Mouse (Mus musculus) large intestine, adult 2 months (tissue): ENCODE results near the gene Acot10. TPM values are rescaled to one million over a fixed set of nuclear protein-coding genes. Genes with fewer than 3 reads are reported as not detected.
"Not testable (repeated sequence)": the region's sequence is repeated elsewhere in the genome, so short reads cannot be mapped to it uniquely, and the experiment has no call there.

Experiments
- DNase-seq: peaks from one replicate; pipeline ENCODE4 v3.0.0-alpha.2; 2012; ENCODE audit warnings: low read depth, low spot score
- WGBS: fragments of 180-500 bp; shearing (Covaris S2); methylation state at CpG from one replicate; pipeline ENCODE4 v1.1.7; 2018; 5-methylcytosine and 5-hydroxymethylcytosine counted together
- polyA plus RNA-seq: library from polyadenylated mRNA; depleted of rRNA; stranded (reverse); fragments of >200 nt; gene quantifications from 2 replicates; pipeline ENCODE4 v1.2.3, GENCODE M21; 2012; rRNA removed

Gene Acot10
- polyA plus RNA-seq = not detected in 2 replicates

DNA sequence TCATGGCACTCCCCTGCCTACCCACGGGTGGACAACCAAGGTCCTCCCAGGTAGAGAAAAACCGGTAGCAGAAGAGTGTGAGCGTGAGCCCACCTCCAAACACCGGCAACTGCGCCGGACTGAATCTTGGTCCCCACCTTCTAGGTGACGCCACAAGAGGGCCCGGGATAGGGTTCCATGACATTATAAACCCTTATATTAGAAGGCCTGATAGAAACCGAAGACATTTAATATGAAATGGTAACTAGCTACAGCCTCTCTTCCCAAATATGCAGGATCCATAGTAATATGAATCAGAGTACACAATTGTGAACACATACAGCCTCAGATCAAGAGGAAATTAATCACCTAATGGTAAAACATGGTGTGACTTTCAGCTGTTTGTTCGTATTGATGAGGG lies at the start of gene Acot10:
Acot10 (minus strand) TSS at position 101 of the 400 bp plus-strand sequence.
- WGBS = 90% methylated on average over 10 of the region's 10 CpGs
- DNase-seq = no peak

DNA sequence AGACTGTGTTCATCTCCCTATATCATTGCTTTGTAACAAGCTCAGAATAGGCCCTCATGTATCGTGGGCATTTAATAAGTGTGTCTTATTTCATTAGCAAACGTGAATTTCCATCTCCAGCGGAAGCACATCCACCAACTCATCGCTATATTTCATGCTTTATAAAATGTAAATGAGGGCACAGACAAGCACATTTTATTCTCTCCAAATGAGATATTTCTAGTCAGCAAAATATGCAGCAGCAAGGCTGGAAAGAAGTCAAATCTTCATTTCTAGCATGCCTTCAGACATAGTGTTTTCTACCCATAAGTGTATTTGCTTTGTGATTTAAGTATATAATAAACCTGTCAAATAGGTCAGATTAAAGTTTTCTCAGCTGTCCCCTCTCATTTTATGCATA lies 45.3 kb upstream of the Acot10 start:
- DNase-seq = no peak
- 79% methylated on average over 4 of the region's 4 CpGs for WGBS

DNA sequence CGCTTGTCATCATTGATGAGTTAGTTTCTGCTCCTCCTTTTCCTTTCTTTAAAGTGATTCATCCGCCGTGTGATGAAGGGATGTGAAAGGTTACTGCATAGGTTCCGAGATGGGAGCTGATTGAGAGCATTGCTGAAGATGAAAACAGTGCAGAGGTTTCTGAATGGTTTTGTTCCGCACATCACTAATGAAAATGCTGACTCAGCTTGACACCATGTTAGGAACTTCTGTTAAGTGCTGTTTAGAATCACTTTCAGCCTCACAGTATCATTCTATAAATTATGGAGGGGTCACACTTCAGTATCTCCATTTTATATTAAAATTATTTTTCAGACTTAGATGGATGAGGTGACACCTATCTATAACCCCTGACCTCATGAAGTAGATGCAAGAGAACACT lies 29.7 kb upstream of the Acot10 start:
- 81% methylated on average over 5 of the region's 5 CpGs for WGBS
- no peak for DNase-seq

DNA sequence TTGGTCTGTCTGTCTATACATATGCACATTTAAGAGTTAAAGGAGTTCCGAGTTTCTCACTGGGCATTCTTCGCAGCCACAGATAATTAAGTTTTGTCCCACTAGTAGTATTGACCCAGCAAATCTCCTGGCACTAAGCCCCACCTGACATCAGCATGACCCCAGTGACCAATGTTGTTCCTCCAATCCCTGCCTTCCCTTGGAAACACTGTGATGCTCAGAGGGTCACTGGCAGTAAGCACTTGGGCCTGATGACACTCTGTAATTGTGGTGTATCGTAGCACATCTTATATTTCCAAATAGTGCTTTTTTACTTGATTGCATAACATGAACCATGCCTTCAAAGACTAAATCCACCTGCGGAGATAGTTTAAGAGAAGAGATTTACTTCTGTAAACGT lies 17.6 kb upstream of the Acot10 start:
- 81% methylated on average over 5 of the region's 5 CpGs for whole genome bisulfite sequencing
- no peak for DNase-seq

DNA sequence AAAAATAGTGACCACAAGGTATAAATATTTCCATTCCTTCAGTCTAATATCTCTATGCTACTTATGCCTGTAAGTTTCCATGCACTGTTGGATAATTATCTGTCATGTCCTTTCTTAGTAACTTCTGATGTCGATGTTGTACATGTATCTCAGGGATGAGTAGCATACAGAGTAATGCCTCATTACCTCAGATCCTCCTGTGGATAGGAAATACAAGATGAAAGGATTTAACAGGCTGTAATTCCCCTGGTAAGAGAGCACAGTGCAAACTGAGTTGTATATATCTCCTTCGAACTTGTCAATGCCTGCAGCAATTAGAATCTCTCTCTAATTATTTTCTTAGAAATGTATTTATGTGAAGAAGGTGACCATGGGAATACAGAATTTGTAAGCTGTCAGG lies 16.2 kb upstream of the Acot10 start:
- DNase-seq = no peak
- WGBS = 79% methylated on average over 2 of the region's 2 CpGs

DNA sequence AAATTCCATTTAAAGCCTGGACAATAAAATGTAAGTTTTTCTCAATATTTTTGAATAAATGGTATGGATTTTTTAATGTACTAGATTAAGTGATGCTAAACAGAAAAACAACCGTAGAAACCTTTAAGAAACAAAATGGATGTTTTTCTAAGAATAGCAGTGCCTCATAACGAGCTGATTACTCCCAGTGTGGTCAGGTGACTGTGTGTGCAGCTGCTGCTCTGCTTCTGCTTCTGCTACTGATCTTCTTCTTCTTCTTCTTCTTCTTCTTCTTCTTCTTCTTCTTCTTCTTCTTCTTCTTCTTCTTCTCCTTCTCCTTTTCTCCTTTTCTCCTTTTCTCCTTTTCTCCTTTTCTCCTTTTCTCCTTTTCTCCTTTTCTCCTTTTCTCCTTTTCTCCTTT lies 3.0 kb upstream of the Acot10 start:
- not testable (repeated sequence) for DNase-seq
- WGBS = 56% methylated on average over 2 of the region's 2 CpGs

DNA sequence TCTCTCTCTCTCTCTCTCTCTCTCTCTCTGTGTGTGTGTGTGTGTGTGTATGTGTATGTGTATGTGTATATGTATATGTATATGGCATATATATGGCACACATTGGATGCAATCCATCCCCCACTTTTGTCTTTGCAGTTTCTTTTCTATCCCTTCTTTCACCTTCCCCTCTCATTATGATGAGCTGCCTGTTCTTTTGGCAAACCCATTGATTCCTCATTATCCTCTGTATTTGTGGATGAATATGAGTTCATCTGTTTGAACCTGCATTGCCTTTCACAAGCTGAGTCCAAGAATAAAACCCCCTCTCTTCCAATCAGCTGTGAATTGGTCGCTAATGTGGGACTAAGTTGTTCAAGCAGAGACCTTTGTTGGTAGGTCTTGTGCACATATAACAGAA lies 1.4 kb upstream of the Acot10 start:
- 56% methylated on average over 1 of the region's 1 CpGs for WGBS

DNA sequence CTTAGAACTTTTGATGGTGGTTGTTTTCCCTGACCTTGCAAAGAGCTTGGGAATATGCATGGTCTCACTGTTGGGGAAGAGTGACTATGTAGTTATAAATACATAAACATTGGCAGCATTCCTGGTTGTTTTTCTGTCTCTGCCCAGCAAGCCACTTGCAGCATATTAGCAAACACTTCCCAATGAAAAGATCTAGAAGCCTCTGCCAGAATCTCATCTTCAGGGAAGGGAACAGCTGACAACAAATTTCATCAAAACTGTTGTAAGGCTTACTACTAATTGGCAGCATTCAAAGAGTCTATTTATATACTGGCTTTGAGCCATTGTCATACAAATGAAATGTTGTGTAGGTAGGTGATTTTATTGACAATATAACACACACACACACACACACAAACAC lies 800 bp upstream of the Acot10 start:
- no peak for DNase-seq

More for the DNA sequence above, 1.4 kb upstream of the Acot10 start:
- no peak for DNase-seq

DNA sequence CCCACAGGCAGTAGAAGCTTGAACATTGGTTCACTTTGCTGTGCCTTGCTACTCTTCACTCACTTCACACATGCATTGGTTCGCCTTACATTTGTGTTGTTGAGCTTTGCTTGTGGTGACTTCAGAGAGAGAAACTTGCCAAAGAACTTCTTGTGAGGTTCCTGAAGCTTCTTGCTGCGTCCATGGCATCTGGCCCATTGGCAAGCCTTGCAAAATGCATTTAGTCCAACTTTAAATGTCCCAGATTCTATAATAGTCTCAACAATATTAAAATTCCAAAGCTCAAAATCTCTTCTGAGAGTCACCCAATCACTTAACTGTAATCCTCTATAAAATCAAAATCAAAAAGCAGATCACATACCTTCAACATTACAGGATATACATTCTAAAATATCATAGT lies 6.3 kb downstream of the Acot10 start:
- DNase-seq = no peak
- WGBS = 55% methylated on average over 2 of the region's 2 CpGs

DNA sequence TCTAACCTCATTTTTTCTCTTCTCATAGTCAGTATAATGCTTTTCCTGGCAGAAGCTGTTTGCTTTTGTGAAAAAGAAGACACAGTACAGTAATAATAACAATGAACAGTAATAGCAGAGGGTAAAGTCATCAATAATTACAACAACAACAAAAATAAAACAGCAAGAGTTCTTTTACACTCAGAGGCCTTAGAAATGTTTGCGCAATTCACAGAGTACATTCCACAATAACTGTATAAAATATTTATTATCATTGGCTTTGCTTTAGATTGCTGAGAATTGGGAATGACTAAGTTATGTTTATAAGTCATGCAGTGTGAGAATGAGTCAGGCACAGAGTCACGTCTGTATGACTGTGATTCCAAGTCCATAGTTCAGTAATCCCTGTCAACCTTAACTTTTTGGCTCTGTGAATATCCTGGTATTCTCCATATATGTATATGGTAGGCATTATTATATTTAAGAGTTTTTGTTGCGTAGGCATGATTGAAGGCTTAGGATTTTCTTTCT lies 23.6 kb downstream of the Acot10 start:
- 77% methylated on average over 3 of the region's 3 CpGs for WGBS

DNA sequence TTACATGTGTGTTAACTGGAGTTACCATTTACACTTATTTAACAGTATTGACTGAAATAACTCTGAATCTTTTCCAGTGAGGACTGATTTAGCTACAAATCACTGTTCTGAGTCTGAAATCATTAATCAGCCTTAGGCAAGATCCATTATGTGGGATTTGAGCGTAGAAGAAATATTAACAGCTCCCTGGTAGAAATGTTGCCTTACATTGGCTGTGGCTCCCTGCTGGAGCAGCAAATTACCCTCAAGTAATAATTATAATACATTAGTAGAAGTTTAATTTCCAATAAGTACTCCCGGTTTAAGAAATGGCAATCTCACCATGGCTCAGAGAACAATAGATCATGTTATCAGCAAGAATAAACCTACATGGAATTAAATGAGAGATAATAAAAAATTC lies 27.4 kb downstream of the Acot10 start:
- 82% methylated on average over 2 of the region's 2 CpGs for WGBS
- no peak for DNase-seq

More for the DNA sequence above, 23.6 kb downstream of the Acot10 start:
- DNase-seq = no peak

DNA sequence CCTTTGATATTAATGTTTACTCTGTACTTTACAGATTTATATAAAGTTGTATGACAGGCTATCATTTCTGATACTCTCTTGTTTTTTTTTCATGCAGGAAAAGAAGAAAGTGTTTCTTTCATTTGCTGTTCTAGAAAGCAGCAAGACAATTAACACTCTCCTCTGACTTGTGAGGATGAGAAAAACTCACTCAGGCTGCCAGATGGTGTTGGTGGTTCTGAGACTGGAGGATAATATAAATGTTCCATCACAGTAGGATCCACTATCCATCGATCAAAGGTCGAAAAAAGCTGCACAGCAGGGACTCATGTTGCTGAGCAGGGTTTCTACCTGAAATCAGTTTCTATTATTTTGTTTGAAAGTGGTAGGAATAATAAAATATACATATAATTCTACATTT lies 32.0 kb downstream of the Acot10 start:
- DNase-seq = no peak
- whole genome bisulfite sequencing = 74% methylated on average over 2 of the region's 2 CpGs

Other genes with a start within 250 kb of the Acot10 start
- gene Cdh12, start 217.5 kb downstream of the Acot10 start, polyA plus RNA-seq = not detected in 2 replicates